Mouse (Mus musculus): ENCODE measurements around the gene Kdm4c.
"Not testable (repeated sequence)": the region's sequence is repeated elsewhere in the genome, so short reads cannot be mapped to it uniquely, and the experiment has no call there.

Gene Kdm4c

DNA sequence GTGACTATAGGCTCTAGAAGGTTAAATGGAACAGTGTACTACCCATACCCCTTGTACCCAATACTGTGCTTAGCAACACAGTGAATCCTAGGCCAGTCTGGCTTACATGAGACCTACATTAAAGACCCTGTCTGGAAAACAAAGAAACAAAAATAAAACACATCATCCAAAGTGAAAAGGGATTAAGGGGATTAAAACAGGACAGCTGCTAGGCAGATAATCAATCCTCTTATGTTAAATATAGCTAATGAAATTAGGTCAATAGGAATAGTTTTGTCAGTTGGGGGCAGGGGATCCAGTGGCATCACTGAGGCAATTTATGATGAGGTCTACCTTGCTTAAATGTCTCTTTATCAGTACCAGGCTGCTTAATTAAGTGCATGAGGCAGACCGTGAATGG is at the start of gene Kdm4c:
Kdm4c (plus strand) TSS at position 322 of the 400 bp plus-strand sequence.
- no peak for DNase-seq

DNA sequence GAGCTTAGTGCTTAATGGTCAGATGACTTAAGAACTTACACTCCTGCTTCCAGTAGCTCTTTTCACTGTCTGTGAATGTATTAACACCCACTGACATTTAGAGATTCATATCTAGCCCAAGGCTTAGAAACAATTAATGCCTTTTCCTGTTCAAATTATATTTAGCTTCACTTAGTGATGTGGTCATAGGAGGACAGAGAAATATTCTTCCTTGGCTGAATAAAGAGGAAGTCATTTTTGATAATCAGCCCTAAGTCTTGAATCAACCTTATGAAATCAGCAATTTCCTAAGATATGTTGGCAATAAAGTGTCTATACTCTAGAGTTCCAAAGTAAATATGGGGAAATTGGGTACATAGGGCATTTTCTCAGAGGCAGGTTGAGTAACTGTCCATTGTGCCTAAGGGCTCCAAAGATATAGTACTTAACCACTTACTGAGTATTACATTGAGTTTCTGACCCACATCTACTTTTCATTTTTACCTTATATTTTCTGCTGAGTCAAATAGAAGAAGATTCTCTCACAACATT is 41.0 kb upstream of the Kdm4c start:
- DNase-seq: no peak

DNA sequence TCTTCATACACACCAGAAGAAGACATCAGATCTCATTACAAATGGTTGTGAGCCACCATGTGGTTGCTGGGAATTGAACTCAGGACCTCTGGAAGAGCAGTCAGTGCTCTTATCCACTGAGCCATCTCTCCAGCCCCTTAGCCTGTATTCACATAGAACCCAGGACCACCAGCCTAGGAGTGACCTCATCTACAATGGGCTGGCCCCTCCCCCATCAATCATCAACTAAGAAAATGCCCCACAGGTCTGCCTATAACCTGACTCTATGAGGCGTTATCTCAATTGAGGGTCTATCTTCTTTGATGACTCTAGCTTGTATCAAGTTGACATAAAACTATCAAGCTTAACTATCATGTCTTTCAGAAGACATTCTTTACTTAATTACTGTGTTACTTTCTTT is 20.5 kb upstream of the Kdm4c start:
- not testable (repeated sequence) for DNase-seq

DNA sequence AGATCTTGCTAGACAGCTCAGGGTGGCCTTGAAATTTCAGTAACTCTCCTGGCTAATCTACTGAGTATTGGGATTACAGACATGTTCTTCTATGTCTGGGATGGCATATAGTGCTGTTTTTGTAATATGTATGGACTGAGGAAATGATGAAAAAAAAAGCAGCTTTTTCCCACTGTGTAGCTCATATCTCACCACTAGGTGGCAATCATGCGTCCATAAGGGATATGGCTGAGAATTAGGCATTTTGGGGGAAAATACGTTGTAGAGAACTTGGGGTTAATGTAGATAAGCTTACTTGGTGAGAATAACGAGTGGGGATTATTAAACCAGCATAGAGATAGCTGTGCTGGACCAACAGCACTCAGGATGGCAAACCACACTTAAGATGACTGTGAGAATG is 19.9 kb upstream of the Kdm4c start:
- no peak for DNase-seq

DNA sequence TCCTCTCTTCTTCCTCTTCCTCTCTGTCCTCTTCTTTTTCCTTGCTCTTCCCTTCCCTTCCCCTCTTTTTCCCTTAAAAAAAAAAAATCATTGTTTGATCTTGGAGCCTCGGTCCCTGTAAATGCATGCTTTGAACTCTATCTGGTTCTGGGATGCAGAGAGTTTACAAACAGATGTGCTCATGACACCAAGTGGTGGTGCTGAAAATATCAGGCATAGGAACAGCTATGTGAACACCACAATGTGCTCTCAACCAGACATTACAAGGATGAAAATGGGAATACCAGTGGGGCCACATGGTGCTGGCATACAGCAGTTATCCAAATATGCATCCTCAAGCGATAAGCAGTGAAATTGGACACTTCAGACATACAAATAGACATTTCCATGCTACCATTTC is 18.1 kb upstream of the Kdm4c start:
- DNase-seq: no peak

DNA sequence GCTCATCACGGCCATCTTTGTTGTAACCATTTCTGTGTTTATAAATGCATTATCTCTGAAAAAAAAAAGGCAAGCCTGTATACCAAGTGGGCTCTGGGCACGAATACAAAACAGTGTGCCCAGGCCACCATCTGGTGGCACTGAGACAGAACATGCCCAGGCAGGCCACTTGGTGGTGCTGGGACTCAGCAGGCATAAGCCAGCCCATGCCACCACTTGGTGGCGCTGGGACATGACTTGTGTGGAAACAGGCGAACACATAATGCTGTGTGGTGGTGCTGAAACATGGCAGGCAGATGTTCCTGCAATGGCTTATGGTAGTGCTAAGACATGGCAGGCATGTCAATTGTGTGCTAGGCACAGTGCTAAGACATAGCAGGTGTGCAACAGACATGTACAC is 11.3 kb upstream of the Kdm4c start:
- DNase-seq: no peak

DNA sequence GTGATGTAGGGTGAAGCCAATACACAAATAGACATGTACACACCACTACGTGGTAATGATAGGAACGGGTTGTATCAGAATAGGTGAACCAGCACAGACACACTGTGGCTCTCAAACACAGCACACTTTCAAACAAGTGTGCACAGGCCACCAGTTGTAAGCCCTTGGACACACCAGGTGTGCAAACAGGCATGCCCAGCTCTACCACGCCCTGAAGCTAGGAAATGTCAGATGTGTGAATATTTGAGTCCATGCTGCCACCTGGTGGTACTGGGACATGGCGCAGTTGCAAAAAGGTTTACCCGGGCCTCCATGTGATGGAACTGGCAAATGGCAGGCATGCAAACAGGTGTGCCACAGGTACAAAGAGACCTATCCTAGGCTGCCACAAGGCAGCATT is 10.9 kb upstream of the Kdm4c start:
- peak; percentile 34 for DNase-seq

DNA sequence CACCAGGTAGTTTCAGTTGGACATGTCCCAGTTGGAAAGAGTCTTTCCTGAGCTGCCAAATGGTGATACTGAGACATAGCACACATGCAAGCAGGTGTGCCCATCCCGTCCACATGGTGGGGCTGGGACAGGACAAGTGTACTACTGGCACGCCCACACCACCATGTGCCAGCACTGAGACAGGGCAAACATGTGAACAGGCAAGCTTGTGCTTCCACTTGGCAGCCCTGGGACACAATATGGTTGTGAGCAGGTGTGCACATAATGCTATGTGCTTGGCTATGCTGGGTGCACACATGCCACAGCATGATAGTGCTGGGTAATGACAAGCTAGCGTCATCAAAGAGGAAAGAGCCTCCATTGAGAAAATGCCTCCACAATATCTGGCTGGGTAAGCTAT is 8.8 kb upstream of the Kdm4c start:
- DNase-seq: no peak

DNA sequence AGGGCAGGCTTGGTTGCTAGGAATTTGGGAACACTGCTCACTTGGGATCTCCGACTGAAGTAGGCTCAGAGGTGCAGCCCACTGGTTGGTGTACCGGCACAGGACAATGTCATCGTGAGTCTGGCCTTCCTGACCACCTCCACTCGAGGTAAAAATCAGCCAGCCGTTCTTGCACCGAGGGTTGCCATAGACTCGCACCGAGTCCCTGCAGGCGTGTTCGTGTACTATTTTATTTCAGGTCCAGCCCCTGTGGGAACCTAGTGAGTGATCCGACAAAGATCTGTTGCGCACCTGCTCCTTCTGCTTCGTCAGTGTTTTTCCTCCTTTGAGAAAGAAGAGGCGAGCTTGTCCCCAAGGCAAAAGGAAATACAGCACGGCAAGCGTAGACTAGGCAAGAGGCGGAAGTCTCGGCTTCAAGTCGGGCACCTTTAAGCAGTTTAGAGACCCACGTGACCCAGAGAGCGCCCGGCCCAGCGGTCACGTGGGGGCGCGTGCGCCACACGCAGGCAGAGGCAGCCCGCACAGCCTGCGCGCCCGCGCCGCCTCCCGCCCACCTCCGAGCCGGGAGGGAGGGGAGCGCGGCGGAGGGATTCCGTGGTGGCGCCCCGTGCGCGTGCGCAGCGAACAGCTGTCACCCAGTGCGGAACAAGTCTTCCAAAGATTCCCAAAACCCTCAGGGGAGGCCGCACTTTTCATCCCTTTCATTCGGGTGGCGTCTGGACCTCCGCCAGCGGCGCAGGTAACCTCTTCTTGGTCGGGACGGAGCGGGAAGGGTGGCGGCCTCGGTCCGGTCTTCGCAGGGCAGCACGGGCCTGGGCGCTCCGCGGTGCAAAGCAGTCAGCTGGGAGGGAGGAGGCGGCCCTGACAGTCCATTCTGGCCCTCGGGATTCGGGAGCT is 9.3 kb downstream of the Kdm4c start:
- DNase-seq: peak; percentile 95

DNA sequence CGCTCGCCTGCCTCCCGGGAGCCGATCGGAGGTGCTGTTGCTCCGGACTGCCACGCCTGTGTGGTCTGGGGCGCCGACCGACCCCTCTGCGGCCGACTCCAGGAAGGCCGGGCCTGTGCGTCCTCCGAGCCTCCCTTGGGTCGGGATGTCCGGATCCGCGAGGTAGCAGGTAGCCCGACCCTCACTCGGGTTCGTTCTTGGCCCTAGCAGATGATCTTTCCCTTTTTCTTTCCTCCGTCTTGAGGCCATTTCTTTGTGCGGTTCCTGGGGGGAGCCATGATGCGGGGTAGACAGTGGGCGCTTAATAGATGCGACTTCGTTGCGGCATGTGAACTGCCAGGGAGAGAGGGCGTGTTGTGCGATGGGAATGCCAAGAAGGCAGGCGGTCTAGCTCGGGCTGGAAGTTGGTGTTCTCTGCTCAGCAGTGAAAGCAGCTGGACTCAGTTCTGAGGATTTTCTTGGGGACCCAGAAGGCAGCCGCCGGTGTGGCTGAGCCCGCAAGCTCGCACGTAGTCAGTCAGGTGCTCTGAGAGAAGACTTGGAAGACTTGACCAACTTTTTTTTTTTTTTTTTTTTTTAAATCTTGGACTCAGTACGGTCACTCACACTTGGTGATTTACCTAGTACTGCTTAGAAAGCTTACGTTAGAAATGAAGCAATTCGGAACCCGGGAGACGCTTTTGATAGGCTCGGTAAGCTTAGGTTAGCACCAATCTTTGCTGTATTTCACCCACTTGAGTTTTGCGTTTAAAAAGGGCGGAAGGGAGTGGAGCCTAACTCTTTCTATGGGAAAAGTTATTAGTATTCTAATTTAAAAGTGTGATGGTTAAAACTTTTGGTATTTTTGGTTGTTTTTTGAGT is 10.2 kb downstream of the Kdm4c start:
- no peak for DNase-seq

DNA sequence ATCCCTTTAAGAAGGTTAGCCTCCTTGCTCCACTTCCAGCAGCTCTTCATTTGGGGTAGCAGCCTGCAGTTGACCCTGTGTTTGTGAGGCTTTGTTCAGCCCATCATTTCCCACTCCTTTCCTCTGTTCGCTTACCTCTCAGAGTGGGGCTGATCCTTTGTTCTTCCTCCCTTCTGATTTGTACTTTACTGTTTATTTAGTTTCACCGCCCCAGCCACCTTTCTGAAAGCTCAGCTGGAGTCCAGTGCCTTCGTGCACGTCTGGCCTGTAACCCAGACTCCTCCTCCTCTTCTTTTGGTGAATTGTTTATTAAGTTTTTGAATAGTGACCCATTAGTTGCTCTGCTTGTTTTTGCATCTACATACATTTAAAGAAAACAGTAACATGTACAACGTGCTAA is 15.6 kb downstream of the Kdm4c start:
- no peak for DNase-seq

DNA sequence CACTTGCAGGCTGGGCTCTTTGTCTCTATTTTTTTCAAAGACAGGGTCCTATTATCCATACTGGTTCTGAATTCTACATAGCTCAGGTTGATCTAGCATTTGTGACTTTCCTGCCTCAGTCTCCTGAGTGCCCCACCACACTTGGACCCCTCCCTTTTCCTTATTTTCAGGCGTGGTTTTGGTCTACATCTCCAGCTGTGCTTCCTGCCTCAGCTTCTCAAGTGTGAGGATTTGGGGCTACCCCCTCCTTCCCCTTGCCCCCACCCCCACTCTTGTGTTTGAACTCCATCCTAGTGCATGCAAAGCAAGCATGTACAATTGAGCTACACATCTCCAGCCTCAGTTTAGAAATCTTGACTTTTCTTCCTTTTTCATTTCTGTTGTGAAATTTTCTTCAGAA is 16.2 kb downstream of the Kdm4c start:
- DNase-seq: no peak

DNA sequence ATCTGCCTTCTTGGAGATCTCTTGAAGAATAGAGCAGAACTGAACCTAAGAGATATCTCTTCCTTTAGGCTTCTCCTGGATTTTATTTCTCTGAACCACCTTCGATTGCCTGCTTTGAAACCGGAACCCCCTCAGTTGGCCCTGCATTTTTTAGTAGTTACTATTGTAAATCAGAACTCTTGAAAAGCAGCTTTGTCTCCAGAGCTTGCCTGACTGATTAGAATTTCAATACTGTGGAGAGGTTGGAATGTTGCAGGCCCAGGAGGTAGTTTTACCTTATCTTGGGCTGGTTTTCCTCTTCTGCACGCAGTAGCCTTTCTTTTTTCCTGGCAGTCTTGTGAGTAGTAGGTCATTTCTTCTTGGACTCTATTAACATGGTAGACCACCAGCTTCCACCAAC is 17.0 kb downstream of the Kdm4c start:
- no peak for DNase-seq

DNA sequence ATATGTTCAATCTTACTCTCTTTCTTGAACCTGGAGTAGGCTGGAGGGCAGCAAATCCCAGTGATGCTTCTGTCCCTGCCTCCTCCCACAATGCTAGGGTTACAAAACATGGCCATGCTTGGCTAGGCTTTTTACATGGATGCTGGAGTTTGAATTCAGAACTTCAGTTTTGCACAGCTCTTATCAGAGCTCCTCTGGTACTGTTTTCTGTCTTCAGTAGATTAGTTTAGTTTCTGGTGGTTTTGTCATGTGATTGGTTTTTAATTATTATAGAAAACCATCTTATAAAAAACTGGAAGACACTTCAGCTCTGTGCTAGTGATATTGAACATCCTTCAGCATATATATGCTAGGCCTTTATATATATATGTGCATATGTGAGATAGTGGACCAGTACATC is 19.6 kb downstream of the Kdm4c start:
- no peak for DNase-seq

DNA sequence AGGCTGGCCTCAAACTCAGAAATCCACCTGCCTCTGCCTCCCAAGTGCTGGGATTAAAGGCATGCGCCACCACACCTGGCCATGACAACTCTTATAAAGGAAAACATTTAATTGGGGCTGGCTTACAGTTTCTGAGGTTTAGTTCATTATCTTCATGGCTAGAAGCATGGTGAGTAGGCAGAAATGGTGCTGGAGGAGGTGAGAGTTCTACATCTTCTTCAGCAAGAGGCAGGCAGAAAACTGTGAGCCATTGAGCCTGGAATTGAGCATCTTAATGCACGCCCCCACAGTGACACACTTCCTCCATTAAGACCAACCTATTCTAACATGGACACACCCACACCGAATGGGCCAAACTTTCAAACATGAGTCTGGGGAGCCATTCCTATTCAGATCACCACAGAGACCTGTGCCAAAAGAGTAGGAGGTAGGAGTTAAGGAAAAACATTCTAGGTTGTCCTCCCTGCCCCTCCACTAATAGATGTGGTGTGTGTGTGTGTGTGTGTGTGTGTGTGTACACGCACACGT is 22.2 kb downstream of the Kdm4c start:
- no peak for DNase-seq

DNA sequence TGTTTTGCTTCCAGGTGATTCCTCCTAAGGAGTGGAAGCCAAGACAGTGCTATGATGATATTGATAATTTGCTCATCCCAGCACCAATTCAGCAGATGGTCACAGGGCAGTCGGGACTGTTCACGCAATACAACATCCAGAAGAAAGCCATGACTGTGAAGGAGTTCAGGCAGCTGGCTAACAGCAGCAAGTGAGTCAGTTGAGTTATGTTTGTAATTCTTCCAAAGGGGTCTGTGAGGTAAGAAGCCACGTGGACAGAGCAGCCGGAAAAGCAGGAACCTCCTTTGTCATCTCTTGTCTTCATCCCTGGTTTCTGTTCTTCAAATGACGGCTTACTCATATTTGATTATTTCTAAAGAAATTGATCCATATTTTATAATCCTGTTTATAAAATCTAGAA is 28.9 kb downstream of the Kdm4c start:
- no peak for DNase-seq

DNA sequence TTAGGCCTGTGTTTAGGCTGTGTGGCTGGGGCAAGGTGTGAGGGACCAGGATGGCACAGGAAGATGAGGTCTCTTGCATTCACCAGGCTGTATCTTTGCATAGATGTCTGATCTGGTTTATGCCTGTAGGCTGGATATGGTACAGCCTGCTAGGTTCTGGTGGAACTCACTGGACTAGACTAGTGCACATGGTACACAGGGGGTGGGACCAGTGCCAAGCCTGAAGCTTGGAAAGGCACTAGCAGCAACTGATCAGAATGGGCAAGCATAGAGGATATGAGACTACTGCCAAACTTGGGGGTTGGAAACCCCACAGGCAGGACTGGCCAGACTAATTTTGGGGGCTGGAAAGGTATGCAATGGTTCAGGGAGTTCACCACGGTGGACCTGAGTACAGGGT is 35.2 kb downstream of the Kdm4c start:
- peak; percentile 32 for DNase-seq

DNA sequence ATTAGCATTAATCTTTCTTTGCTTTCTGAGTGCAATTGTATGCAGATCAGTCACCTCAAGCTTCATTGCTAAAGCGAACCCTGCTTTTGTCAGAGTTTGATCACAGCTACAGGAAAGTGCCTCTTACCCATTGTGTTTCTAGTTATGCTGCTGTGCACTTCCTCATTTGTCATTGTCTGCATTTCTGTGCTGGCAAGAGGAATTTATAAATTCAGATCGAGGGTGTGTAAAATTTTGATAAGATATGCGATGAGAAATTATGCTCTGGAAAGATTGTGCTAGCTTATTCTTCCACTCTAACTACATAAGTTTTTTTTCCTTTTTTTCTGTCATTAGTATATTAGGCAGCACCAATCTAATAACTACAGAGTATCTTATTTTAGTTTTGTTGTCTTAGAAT is 37.9 kb downstream of the Kdm4c start:
- no peak for DNase-seq

DNA sequence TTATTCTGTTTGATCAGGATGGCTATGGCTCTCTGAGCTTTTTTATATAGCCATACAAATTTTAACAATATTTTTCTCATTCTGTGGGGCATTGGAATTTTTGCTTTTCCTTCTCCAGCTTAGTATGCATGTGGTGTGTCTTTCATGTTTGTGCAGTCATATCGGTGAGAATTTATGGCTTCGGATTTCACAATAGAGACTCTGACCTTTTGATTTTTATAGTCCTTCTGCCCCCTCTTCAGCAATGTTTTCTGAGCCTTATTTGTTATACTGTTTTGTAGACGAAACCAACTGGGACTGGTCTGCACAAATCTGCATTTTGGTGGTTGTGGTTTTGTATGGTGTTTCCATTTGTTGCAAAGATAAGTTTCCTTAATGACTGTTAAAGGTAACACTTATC is 45.6 kb downstream of the Kdm4c start:
- DNase-seq: no peak

DNA sequence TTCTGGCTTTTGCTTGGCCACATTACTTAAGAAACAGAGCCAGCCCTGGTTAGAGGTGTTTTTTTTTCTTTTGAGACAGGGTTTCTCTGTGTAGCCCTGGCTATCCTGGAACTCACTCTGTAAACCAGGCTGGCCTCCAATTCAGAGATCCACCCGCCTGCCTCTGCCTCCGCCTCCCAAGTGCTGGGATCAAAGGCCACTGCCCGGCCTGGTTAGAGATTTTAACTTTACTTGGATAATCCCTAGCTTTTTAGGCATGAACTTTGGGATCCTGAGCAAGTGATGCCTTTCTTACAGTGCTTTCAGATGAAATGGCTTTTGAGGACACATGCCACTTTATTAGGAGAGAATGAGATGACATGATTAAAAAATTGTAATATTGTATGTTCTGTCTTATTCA is 52.4 kb downstream of the Kdm4c start:
- no peak for DNase-seq

DNA sequence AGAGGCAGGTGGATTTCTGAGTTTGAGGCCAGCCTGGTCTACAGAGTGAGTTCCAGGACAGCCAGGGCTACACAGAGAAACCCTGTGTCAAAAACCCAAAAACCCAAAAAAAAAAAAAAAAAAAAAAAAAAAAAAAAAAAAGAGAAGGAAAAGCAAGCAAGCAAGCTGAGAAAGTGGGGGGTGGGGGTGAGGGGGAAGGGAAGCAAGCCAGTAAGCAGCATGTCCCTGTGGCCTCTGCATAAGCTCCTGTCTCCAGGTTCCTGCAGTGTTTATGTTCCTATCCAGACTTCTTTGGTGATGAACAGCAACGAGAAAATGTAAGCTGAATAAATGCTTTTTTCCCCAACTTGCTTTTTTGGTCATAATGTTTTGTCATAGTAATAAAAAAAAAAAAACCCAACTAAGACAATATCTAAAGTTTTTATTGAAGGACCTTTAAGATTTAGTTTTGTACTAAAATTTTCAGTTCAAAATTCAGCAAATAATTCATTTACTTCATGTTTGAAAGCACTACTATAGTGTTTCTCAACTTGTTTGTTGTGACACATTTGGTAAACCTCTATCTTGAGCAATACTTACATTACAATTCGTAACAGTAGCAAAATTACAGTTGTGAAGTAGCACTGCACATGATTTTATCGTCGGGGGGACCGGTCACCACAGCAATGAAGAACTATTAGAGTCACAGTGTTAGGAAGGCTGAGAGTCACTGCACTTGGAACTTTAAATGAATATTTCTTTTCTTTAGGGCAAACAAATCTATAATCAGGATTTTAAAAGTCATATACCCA is 63.2 kb downstream of the Kdm4c start:
- DNase-seq: no peak

DNA sequence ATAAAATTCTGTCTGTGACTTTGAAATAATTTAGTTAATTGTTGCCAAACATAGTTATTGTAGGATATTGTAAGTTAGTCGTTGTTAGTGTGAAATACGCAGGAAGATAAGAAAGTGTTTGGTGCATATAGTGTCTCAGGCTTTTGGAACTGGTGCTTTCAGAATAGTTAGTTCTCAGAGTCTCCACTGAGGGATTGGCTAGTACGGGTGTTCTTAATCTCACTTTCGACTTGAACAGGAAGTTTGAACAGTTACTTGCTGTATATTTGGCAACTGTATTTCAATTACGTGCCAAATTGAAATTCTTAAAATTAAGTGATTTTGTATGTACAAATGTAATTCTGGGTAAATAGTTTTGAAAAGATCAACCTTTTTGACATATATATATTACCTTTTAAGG is 68.8 kb downstream of the Kdm4c start:
- DNase-seq: no peak

DNA sequence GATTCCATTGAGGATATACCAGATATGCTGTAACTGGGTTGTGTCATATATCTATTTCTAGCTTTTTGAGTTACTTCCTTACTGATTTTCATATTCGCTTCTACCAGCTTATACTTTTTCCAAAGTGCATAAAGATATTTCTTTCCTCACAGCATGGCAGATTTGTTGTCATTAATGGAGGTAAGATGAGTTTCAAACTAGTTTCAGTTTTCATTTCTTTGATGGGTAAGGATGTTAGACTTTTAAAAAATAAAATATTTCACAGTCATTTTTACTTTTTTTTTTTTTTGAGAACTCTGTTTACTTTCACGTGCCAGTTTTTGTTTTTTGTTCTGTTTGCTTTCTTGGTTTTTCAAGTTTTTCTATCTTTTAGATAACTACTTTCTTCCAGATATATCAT is 70.6 kb downstream of the Kdm4c start:
- DNase-seq: no peak

All from cerebellum, adult 8-10 months (tissue).